Mouse (Mus musculus) CH12.LX (cell line): ENCODE results near the gene Tcte1. TPM values are rescaled to one million over a fixed set of nuclear protein-coding genes. Genes with fewer than 3 reads are reported as not detected.
A peak's percentile ranks its signal among the peaks of the same experiment; 100 is the strongest.

Experiments
- DNase-seq: peaks from one replicate; pipeline ENCODE4 v3.0.0-alpha.2; 2013; ENCODE audit errors: extremely low read depth
- H3K27ac ChIP-seq: 2 replicates; pipeline ENCODE4 v1.5.1; 2012; ENCODE audit warnings: low read depth, mild to moderate bottlenecking, control low read depth, moderate library complexity; ENCODE audit not compliant: insufficient read depth
- H3K27me3 ChIP-seq: replicated peaks from 2 replicates; pipeline ENCODE3; 2012; ENCODE audit warnings: inconsistent platforms
- H3K36me3 ChIP-seq, 2 experiments: replicated peaks in 1 of 2; 2 replicates each; pipeline versions ENCODE3 to v1.6.1; 2012; ENCODE audit warnings: inconsistent platforms in 1 of 2, low read length in 1 of 2, mild to moderate bottlenecking in 1 of 2, mixed read lengths in 1 of 2, moderate library complexity in 1 of 2; ENCODE audit not compliant: control insufficient read depth in 1 of 2, insufficient read depth in 1 of 2
- H3K4me1 ChIP-seq, 2 experiments: 2 replicates each; pipeline ENCODE4 v1.6.1; 2012; ENCODE audit warnings: inconsistent platforms in 1 of 2, moderate library complexity in 1 of 2; ENCODE audit not compliant: insufficient read depth in 2 of 2, control insufficient read depth in 1 of 2
- H3K4me2 ChIP-seq: 2 replicates; pipeline ENCODE4 v1.6.1; 2012; ENCODE audit warnings: low read depth, mild to moderate bottlenecking, control low read depth; ENCODE audit not compliant: poor library complexity, insufficient read depth, severe bottlenecking
- H3K4me3 ChIP-seq, 3 experiments: fragments of 150-350 bp in 1 of 3; sonication (generic) in 1 of 3; replicated peaks in 1 of 3; 2 replicates each; pipeline versions ENCODE3 to v1.5.1; 2011 to 2012; ENCODE audit warnings: low read depth in 2 of 3, low read length in 2 of 3, mild to moderate bottlenecking in 2 of 3, moderate library complexity in 2 of 3, control low read depth in 1 of 3, improper control_type of control experiment in 1 of 3, inconsistent platforms in 1 of 3, mixed read lengths in 1 of 3; ENCODE audit not compliant: poor library complexity in 1 of 3
- H3K79me2 ChIP-seq: replicated peaks from 2 replicates; pipeline ENCODE4 v1.6.1; 2012; ENCODE audit warnings: mild to moderate bottlenecking, moderate library complexity; ENCODE audit not compliant: control insufficient read depth, poor library complexity, insufficient read depth, severe bottlenecking; ENCODE audit errors: extremely low read depth
- H3K9ac ChIP-seq: 2 replicates; pipeline ENCODE4 v1.6.1; 2012; ENCODE audit warnings: low read depth, mild to moderate bottlenecking, control low read depth, moderate library complexity; ENCODE audit not compliant: insufficient read depth
- H3K9me3 ChIP-seq: replicated peaks from 2 replicates; pipeline ENCODE3; 2012; ENCODE audit warnings: low read length, inconsistent platforms, mixed read lengths
- BHLHE40 ChIP-seq: IDR thresholded peaks from 2 replicates; pipeline ENCODE4 v1.6.1; 2011; ENCODE audit warnings: mild to moderate bottlenecking, low read depth, low read length, improper control_type of control experiment
- CHD1 ChIP-seq: IDR thresholded peaks from 2 replicates; pipeline ENCODE4 v1.6.1; 2012; ENCODE audit warnings: low read depth, low read length, improper control_type of control experiment, inconsistent platforms
- CTCF ChIP-seq, 2 experiments: IDR thresholded peaks in 1 of 2; conservative IDR thresholded peaks in 1 of 2; 2 replicates each; pipeline ENCODE4 v1.5.1; 2011 to 2012; ENCODE audit warnings: low read depth in 2 of 2, low read length in 2 of 2, improper control_type of control experiment in 1 of 2, inconsistent platforms in 1 of 2, mild to moderate bottlenecking in 1 of 2, moderate library complexity in 1 of 2
- ETS1 ChIP-seq: conservative IDR thresholded peaks from 2 replicates; pipeline ENCODE4 v1.6.1; 2012; ENCODE audit warnings: low read depth, mild to moderate bottlenecking, inconsistent platforms, low read length, improper control_type of control experiment, moderate library complexity
- IRF4 ChIP-seq: IDR thresholded peaks from 2 replicates; pipeline ENCODE4 v1.6.1; 2014; ENCODE audit warnings: low read depth, mild to moderate bottlenecking, inconsistent platforms, low read length, improper control_type of control experiment
- JUN ChIP-seq: IDR thresholded peaks from 2 replicates; pipeline ENCODE4 v1.6.1; 2011; ENCODE audit warnings: low read depth, mild to moderate bottlenecking, low read length, improper control_type of control experiment, moderate library complexity; ENCODE audit not compliant: insufficient read depth
- JUND ChIP-seq: conservative IDR thresholded peaks from 2 replicates; pipeline ENCODE4 v1.6.1; 2011; ENCODE audit warnings: low read depth, low read length, improper control_type of control experiment
- KAT2A ChIP-seq: IDR thresholded peaks from 2 replicates; pipeline ENCODE4 v1.6.1; 2012; ENCODE audit warnings: low read length, improper control_type of control experiment, inconsistent platforms; ENCODE audit not compliant: insufficient replicate concordance
- MAX ChIP-seq: IDR thresholded peaks from 2 replicates; pipeline ENCODE4 v1.6.1; 2011; ENCODE audit warnings: low read length, improper control_type of control experiment
- MAZ ChIP-seq: IDR thresholded peaks from 2 replicates; pipeline ENCODE4 v1.6.1; 2012; ENCODE audit warnings: low read depth, mild to moderate bottlenecking, inconsistent platforms, low read length, improper control_type of control experiment, moderate library complexity
- MEF2A ChIP-seq: IDR thresholded peaks from 2 replicates; pipeline ENCODE4 v1.6.1; 2014; ENCODE audit warnings: low read depth, mild to moderate bottlenecking, inconsistent platforms, low read length, improper control_type of control experiment, borderline replicate concordance
- NELFE ChIP-seq: IDR thresholded peaks from 2 replicates; pipeline ENCODE4 v1.6.1; 2011; ENCODE audit warnings: low read depth, low read length, improper control_type of control experiment
- PAX5 ChIP-seq: IDR thresholded peaks from 2 replicates; pipeline ENCODE4 v1.6.1; 2012; ENCODE audit warnings: low read length, inconsistent platforms, mixed read lengths
- POLR2A ChIP-seq: IDR thresholded peaks from 2 replicates; pipeline ENCODE4 v1.6.1; 2011; ENCODE audit warnings: low read depth, mild to moderate bottlenecking, improper control_type of control experiment, low read length
- POLR2AphosphoS2 ChIP-seq: IDR thresholded peaks from 2 replicates; pipeline ENCODE4 v1.6.1; 2011; ENCODE audit warnings: low read depth, low read length, improper control_type of control experiment
- RCOR1 ChIP-seq: conservative IDR thresholded peaks from 2 replicates; pipeline ENCODE4 v1.6.1; 2012; ENCODE audit warnings: low read depth, mild to moderate bottlenecking, inconsistent platforms, low read length, improper control_type of control experiment
- TCF12 ChIP-seq: IDR thresholded peaks from 2 replicates; pipeline ENCODE4 v1.6.1; 2014; ENCODE audit warnings: low read depth, mild to moderate bottlenecking, inconsistent platforms, low read length, improper control_type of control experiment
- UBTF ChIP-seq: IDR thresholded peaks from 2 replicates; pipeline ENCODE4 v1.6.1; 2012; ENCODE audit warnings: low read depth, mild to moderate bottlenecking, inconsistent platforms, low read length, improper control_type of control experiment, moderate library complexity
- USF1 ChIP-seq: IDR thresholded peaks from 2 replicates; pipeline ENCODE4 v1.6.1; 2014; ENCODE audit warnings: low read depth, mild to moderate bottlenecking, inconsistent platforms, low read length, improper control_type of control experiment
- ZC3H11A ChIP-seq: IDR thresholded peaks from 2 replicates; pipeline ENCODE4 v1.6.1; 2012; ENCODE audit warnings: low read depth, mild to moderate bottlenecking, inconsistent platforms, low read length, improper control_type of control experiment
- ZKSCAN1 ChIP-seq: IDR thresholded peaks from 2 replicates; pipeline ENCODE4 v1.6.1; 2012; ENCODE audit warnings: low read depth, inconsistent platforms, low read length, improper control_type of control experiment, borderline replicate concordance
- ZNF384 ChIP-seq: IDR thresholded peaks from 2 replicates; pipeline ENCODE4 v1.6.1; 2012; ENCODE audit warnings: low read depth, low read length, improper control_type of control experiment, inconsistent platforms
- dilution Hi-C: fragments of 300-500 bp; cut with MboI; formaldehyde crosslinking; loops from 2 replicates; pipeline ENCODE4 v1.14.3; 2020; ENCODE audit warnings: low sequenced_read_pairs; ENCODE audit not compliant: extremely low pct_unique_long_range_greater_than_20kb, extremely low pct_ligation_motif_present
- in situ Hi-C: fragments of 300-500 bp; cut with MboI; formaldehyde crosslinking; loops from 3 replicates; pipeline ENCODE4 v1.14.3; 2019; ENCODE audit warnings: low sequenced_read_pairs, low pct_ligation_motif_present, low pct_unique_long_range_greater_than_20kb, mixed read lengths
- polyA plus RNA-seq: library from polyadenylated mRNA; unstranded; fragments of >175 nt; gene quantifications from 2 replicates; pipeline ENCODE4 v1.2.1, GENCODE M21; 2012; ENCODE audit warnings: low read depth; ENCODE audit not compliant: insufficient read length
- total RNA-seq, 2 experiments: library from RNA; depleted of rRNA; stranded (reverse); fragments of 300-350 nt in 1 of 2; fragments of >200 nt in 1 of 2; gene quantifications; 2 replicates each; pipeline ENCODE4 v1.2.3; 2012 to 2014

The Tcte1 gene
- total and polyA plus RNA-seq, 3 experiments, result not detected

GRCm38 (mm10) chr17:45544001-45544872 is 21.0 kb downstream of the Tcte1 start:
- Histone ChIP-seq H3K79me2 (no peaks in the 10 kb centered on the region), H3K9ac (peak overlapping the region; percentile 2; the same call in 1 of the 2 replicates), H3K36me3 (no peaks in the 10 kb centered on the region), H3K27ac (no peak overlapping the region), H3K9me3 (peaks cover 2% of the 10 kb centered on the region), H3K4me1 (peaks cover 16% of the 10 kb centered on the region in 2 experiments), H3K27me3 (peaks cover 47% of the 10 kb centered on the region), H3K4me2 (peak overlapping the region; percentile 44; the same call in 1 of the 2 replicates), H3K4me3 (peak overlapping the region in 1 of 3 experiments; percentile 26)
- TF ChIP-seq ETS1, result no peak; the same call in 1 of the 2 replicates
- 0 out of 2 replicates have a peak, but pooled peaks have one; percentile 6 for TF ChIP-seq JUN
- peak; percentile 51; the same call in 1 of the 2 replicates for TF ChIP-seq IRF4
- TF ChIP-seq ZNF384, result peak; percentile 84
- dilution Hi-C loops (no loop called here), in situ Hi-C loops (no loop called here)
- no peak for DNase-seq

- H3K4me1 ChIP-seq, result peaks cover 16% of the 10 kb centered on the region in 2 experiments
- no peak for DNase-seq
- TF ChIP-seq POLR2AphosphoS2 (no peak), RCOR1 (no peak), ZC3H11A (no peak), TCF12 (no peak), CHD1 (no peak), JUND (no peak)
- peak overlapping the region in 1 of 3 experiments; percentile 26 for H3K4me3 ChIP-seq
- dilution Hi-C loops, result no loop called here
- H3K27ac ChIP-seq, result no peak overlapping the region
- in situ Hi-C loops, result no loop called here
- H3K9me3 ChIP-seq, result peaks cover 2% of the 10 kb centered on the region
- H3K36me3 ChIP-seq, result no peaks in the 10 kb centered on the region
- H3K9ac ChIP-seq, result no peak overlapping the region
- H3K4me2 ChIP-seq, result no peak overlapping the region
- H3K79me2 ChIP-seq, result no peaks in the 10 kb centered on the region
- H3K27me3 ChIP-seq, result peaks cover 40% of the 10 kb centered on the region
Observed at GRCm38 (mm10) chr17:45544873-45545277, 21.6 kb downstream of the Tcte1 start.

- no peak overlapping the region for H3K4me2 ChIP-seq
Observed at GRCm38 (mm10) chr17:45545278-45545961, 22.2 kb downstream of the Tcte1 start.

More at GRCm38 (mm10) chr17:45545278-45545961, 22.2 kb downstream of the Tcte1 start:
- DNase-seq, result no peak
- Histone ChIP-seq H3K27me3 (peaks cover 37% of the 10 kb centered on the region), H3K27ac (no peak overlapping the region)
- TF ChIP-seq ZKSCAN1 (no peak), PAX5 (no peak), ETS1 (no peak), POLR2A (no peak), MAZ (no peak), KAT2A (no peak), RCOR1 (no peak), BHLHE40 (no peak), MEF2A (no peak), NELFE (no peak), CTCF (conservative IDR thresholded peaks at IDR 0.05 in 1 of 2, IDR thresholded peaks at IDR 0.05 in 1 of 2; ENCODE audit: low read depth in 2 of 2, low read length in 2 of 2) (no peak), MAX (no peak), USF1 (no peak), UBTF (no peak)
- TF ChIP-seq, all 38 proteins: peak for 0
- dilution Hi-C loops, result no loop called here
- in situ Hi-C loops, result no loop called here
- Histone ChIP-seq H3K9me3 (peaks cover 2% of the 10 kb centered on the region), H3K79me2 (no peaks in the 10 kb centered on the region), H3K4me3 (no peak overlapping the region), H3K4me1 (peaks cover 16% of the 10 kb centered on the region in 2 experiments), H3K36me3 (no peaks in the 10 kb centered on the region), H3K9ac (no peak overlapping the region)
